Mouse (Mus musculus): Measurements from ENCODE around the gene 8030411F24Rik. TPM values are rescaled to one million over a fixed set of nuclear protein-coding genes. Genes with fewer than 3 reads are reported as not detected.

The 8030411F24Rik gene
- polyA plus RNA-seq, 1 experiment from 2014 or later = not detected

- no peak for DNase-seq (ENCODE audit: low spot score)
- no peak overlapping the region for H3K27ac ChIP-seq (replicated peaks)
- H3K27me3 ChIP-seq (replicated peaks; ENCODE audit: low read depth, poor library complexity, severe bottlenecking) = no peaks in the 10 kb centered on the region
- no peaks in the 10 kb centered on the region for H3K36me3 ChIP-seq (replicated peaks)
- no peaks in the 10 kb centered on the region for H3K9me3 ChIP-seq
- WGBS = 68% methylated on average over 3 of the region's 3 CpGs
- H3K4me3 ChIP-seq = no peak overlapping the region
- no peaks in the 10 kb centered on the region for H3K4me1 ChIP-seq
These were observed 19.7 kb downstream of the 8030411F24Rik start for GRCm38 (mm10) chr2:148801491-148801921.

DNA sequence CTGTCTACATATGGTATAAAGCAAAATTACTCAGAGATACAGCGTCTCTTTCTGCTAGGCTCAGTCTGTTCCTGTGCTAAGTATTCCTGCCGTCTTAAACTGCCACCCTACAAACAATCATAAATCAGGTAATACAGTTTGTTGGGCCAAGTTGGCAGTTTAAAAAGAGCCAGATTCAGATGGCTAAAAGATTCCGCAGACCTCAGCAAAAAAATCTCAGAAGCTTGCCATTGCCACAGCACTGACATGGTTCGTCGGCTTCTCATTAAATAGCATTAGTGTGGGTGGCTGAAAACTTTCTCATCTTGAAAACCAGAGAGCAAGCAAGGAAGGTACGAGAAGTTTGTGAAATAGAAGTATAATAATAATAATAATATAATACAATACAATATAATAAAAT, 24.9 kb downstream of the 8030411F24Rik start:
- WGBS = 81% methylated on average over 6 of the region's 6 CpGs
- DNase-seq (ENCODE audit: low spot score) = no peak
- Histone ChIP-seq H3K4me1 (no peaks in the 10 kb centered on the region), H3K27ac (replicated peaks) (no peak overlapping the region), H3K27me3 (replicated peaks; ENCODE audit: low read depth, poor library complexity, severe bottlenecking) (no peaks in the 10 kb centered on the region), H3K36me3 (replicated peaks) (no peaks in the 10 kb centered on the region), H3K9me3 (no peaks in the 10 kb centered on the region), H3K4me3 (no peak overlapping the region)

- H3K4me1 ChIP-seq = no peaks in the 10 kb centered on the region
- no peaks in the 10 kb centered on the region for H3K36me3 ChIP-seq (replicated peaks)
- DNase-seq (ENCODE audit: low spot score) = no peak
- no peaks in the 10 kb centered on the region for H3K27me3 ChIP-seq (replicated peaks; ENCODE audit: low read depth, poor library complexity, severe bottlenecking)
- H3K4me3 ChIP-seq = no peak within 1 kb of the TSS
- no peak within 1 kb of the TSS for H3K27ac ChIP-seq (replicated peaks)
- no peaks in the 10 kb centered on the region for H3K9me3 ChIP-seq
These were observed 38.1 kb downstream of the 8030411F24Rik start, which contains the start of gene Cst13 for GRCm38 (mm10) chr2:148819909-148820308. Cst13 (plus strand) TSS chr2:148820081.

GRCm38 (mm10) chr2:148825986-148826385, 44.2 kb downstream of the 8030411F24Rik start:
- no peaks in the 10 kb centered on the region for H3K9me3 ChIP-seq
- no peak overlapping the region for H3K4me3 ChIP-seq
- no peak overlapping the region for H3K27ac ChIP-seq (replicated peaks)
- 71% methylated on average over 1 of the region's 1 CpGs for WGBS
- no peaks in the 10 kb centered on the region for H3K36me3 ChIP-seq (replicated peaks)
- H3K4me1 ChIP-seq = no peaks in the 10 kb centered on the region
- no peak for DNase-seq (ENCODE audit: low spot score)
- no peaks in the 10 kb centered on the region for H3K27me3 ChIP-seq (replicated peaks; ENCODE audit: low read depth, poor library complexity, severe bottlenecking)

DNA sequence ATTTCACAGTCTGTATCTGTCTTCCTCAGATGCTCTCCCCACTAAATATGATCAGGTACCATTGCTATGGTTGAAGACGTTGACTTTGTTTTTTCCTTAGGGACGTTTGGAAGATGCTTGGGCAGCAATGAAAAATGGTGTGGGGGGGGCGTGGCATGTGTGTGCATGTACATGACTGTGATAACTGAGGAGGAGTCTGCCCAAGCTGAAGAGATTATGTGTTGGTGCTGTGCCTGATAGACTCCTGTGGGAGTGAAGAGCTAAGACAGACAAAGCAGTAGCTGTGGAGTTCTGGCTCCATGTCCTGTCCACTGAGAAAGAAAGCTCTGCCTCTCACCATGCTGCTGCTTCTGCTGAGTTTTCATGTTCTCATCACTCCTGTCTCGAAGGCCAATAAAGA, 53.1 kb downstream of the 8030411F24Rik start, which contains the start of gene Cst9:
TSS of gene Cst9 (plus strand) at position 236 of the 400 bp plus-strand sequence.
- WGBS = 84% methylated on average over 4 of the region's 4 CpGs
- H3K27ac ChIP-seq (replicated peaks) = no peak within 1 kb of the TSS
- no peak for DNase-seq (ENCODE audit: low spot score)
- H3K4me1 ChIP-seq = no peaks in the 10 kb centered on the region
- no peaks in the 10 kb centered on the region for H3K27me3 ChIP-seq (replicated peaks; ENCODE audit: low read depth, poor library complexity, severe bottlenecking)
- no peak within 1 kb of the TSS for H3K4me3 ChIP-seq
- no peaks in the 10 kb centered on the region for H3K36me3 ChIP-seq (replicated peaks)
- H3K9me3 ChIP-seq = no peaks in the 10 kb centered on the region

Other genes starting within 250 kb of the 8030411F24Rik start
- gene Nxt1, start 109.4 kb upstream of the 8030411F24Rik start, polyA plus RNA-seq (2016; fragmentation: Nextera tagmentation; extraction: Ambion mirVana) = 142 and 154 TPM in 2 replicates
- gene Gzf1, start 101.0 kb upstream of the 8030411F24Rik start, polyA plus RNA-seq (2016; fragmentation: Nextera tagmentation; extraction: Ambion mirVana) = 25.6 and 28.1 TPM in 2 replicates
- gene Napb, start 49.5 kb upstream of the 8030411F24Rik start, polyA plus RNA-seq (2016; fragmentation: Nextera tagmentation; extraction: Ambion mirVana) = 5.7 and 6.0 TPM in 2 replicates
- gene Cstl1, start 31.7 kb upstream of the 8030411F24Rik start, polyA plus RNA-seq (2016; fragmentation: Nextera tagmentation; extraction: Ambion mirVana) = not detected in 2 replicates
- not detected in 2 replicates for gene Cst11, start 10.5 kb upstream of the 8030411F24Rik start, polyA plus RNA-seq (2016; fragmentation: Nextera tagmentation; extraction: Ambion mirVana)
- gene Cst12, start 7.4 kb downstream of the 8030411F24Rik start, polyA plus RNA-seq (2016; fragmentation: Nextera tagmentation; extraction: Ambion mirVana) = not detected in 2 replicates
- gene Cst8, start 16.8 kb downstream of the 8030411F24Rik start, polyA plus RNA-seq (2016; fragmentation: Nextera tagmentation; extraction: Ambion mirVana) = not detected in 2 replicates
- gene Cst13, start 38.1 kb downstream of the 8030411F24Rik start, polyA plus RNA-seq (2016; fragmentation: Nextera tagmentation; extraction: Ambion mirVana) = not detected in 2 replicates
- gene Cst9, start 53.1 kb downstream of the 8030411F24Rik start, polyA plus RNA-seq (2016; fragmentation: Nextera tagmentation; extraction: Ambion mirVana) = not detected in 2 replicates
- not detected in 2 replicates for gene 9230104L09Rik, start 83.0 kb downstream of the 8030411F24Rik start, polyA plus RNA-seq (2016; fragmentation: Nextera tagmentation; extraction: Ambion mirVana)
- 261 and 265 TPM in 2 replicates for gene Cst3, start 93.7 kb downstream of the 8030411F24Rik start, polyA plus RNA-seq (2016; fragmentation: Nextera tagmentation; extraction: Ambion mirVana)
- not detected in 2 replicates for gene Gm1330, start 221.2 kb downstream of the 8030411F24Rik start, polyA plus RNA-seq (2016; fragmentation: Nextera tagmentation; extraction: Ambion mirVana)
- not detected in 2 replicates for gene Gm10750, start 235.2 kb downstream of the 8030411F24Rik start, polyA plus RNA-seq (2016; fragmentation: Nextera tagmentation; extraction: Ambion mirVana)

Data from embryonic facial prominence, embryonic 10.5 days (tissue).